Mouse (Mus musculus): ENCODE results near the gene Pold3.

DNA sequence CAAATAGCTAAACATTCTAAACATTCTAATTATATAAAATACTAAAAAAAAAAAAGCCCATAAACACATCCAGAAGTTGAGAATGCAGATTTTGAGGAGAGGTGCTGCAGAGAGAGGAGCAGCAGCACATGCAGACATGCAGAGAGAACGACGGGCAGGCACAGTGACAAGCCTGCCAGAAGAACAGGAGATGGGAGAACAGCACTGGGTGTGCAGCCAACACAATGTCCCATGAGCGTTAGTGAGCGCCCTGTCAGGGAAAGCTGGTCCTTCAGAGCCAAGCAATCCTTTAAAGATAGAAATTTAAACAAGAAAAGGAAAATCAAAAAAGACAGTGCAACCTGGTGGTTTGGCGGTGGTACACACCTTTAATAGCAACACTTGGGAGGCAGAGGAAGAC, 34.5 kb downstream of the Pold3 start:
- TF ChIP-seq CTCF (IDR thresholded peaks at IDR 0.05; ENCODE audit: low read depth) (no peak), EP300 (IDR thresholded peaks at IDR 0.05; ENCODE audit: low read depth) (no peak)
